Mouse (Mus musculus) central nervous system, embryonic 11.5 days (tissue): ENCODE measurements around the gene Znrf1. TPM values are rescaled to one million over a fixed set of nuclear protein-coding genes. Genes with fewer than 3 reads are reported as not detected.

Experiments used
- polyA plus RNA-seq: library from polyadenylated mRNA; depleted of rRNA; stranded (reverse); fragments of >200 nt; gene quantifications from 2 replicates; pipeline ENCODE4 v1.2.3, GENCODE M21; 2012; rRNA removed

The Znrf1 gene
- 137 and 157 TPM in 2 replicates for polyA plus RNA-seq

GRCm38 (mm10) chr8:111536031-111536977 lies at the start of gene Znrf1:
Gene Znrf1, plus strand, starts transcription at chr8:111536097.

GRCm38 (mm10) chr8:111521713-111522429 lies 14.0 kb upstream of the Znrf1 start, which contains the start of gene Wdr59:
Gene Wdr59, minus strand, starts transcription at chr8:111522092.

GRCm38 (mm10) chr8:111630105-111630521 lies 94.2 kb downstream of the Znrf1 start, which contains the start of gene Ldhd:
Gene Ldhd, minus strand, starts transcription at chr8:111630374.

GRCm38 (mm10) chr8:111643264-111644141 lies 107.6 kb downstream of the Znrf1 start, which contains the start of gene Zfp1:
Gene Zfp1, plus strand, starts transcription at chr8:111643401.

Other genes starting within 250 kb of the Znrf1 start
- gene Rfwd3, start 235.9 kb upstream of the Znrf1 start, polyA plus RNA-seq: 35.2 and 50.0 TPM in 2 replicates
- 0.41 and 0.67 TPM in 2 replicates for gene Mlkl, start 197.9 kb upstream of the Znrf1 start, polyA plus RNA-seq
- not detected in 2 replicates for gene Fa2h, start 142.3 kb upstream of the Znrf1 start, polyA plus RNA-seq
- 9.7 and 10.7 TPM in 2 replicates for gene Wdr59, start 14.0 kb upstream of the Znrf1 start, polyA plus RNA-seq
- 0.18 and 0.29 TPM in 2 replicates for gene Ldhd, start 94.3 kb downstream of the Znrf1 start, polyA plus RNA-seq
- gene Zfp1, start 107.3 kb downstream of the Znrf1 start, polyA plus RNA-seq: 18.8 and 22.1 TPM in 2 replicates
- gene Ctrb1, start 154.9 kb downstream of the Znrf1 start, polyA plus RNA-seq: 0.21 and 0.40 TPM in 2 replicates
- gene Bcar1, start 207.7 kb downstream of the Znrf1 start, polyA plus RNA-seq: 53.9 and 63.9 TPM in 2 replicates